Mouse (Mus musculus) cerebellum, adult 2 months (tissue): ENCODE results near the gene Camkk1.

Experiments used
- CTCF ChIP-seq: fragments of 200-500 bp; IDR thresholded peaks from 2 replicates; pipeline ENCODE4 v1.5.1; 2011; ENCODE audit warnings: low read depth, mild to moderate bottlenecking, control low read depth, low read length, moderate library complexity, borderline replicate concordance; ENCODE audit not compliant: insufficient read depth
- POLR2A ChIP-seq: fragments of 200-500 bp; IDR thresholded peaks from 2 replicates; pipeline ENCODE4 v1.6.1; 2011; ENCODE audit warnings: low read length, control low read depth, borderline replicate concordance; ENCODE audit not compliant: insufficient read depth

DNA sequence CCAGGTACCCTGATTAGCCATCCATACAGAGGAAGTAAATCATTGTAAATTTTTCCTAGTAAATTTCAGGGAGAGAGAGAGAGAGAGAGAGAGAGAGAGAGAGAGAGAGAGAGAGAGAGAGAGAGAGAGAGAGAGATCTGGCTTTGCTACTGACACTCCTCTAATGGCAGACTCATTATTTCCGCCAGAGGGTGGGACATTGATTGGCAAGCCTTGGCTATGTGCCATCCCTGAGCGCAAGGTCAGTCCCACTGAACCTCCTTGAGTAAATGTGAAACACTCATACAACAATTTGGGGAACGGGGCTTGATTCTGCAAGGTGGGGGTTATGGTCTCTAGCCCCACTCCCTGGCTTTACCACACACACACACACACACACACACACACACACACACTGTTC, 11.7 kb upstream of the Camkk1 start:
- TF ChIP-seq POLR2A (no peak), CTCF (no peak)
